Mouse (Mus musculus) cerebellum, postnatal 10 days (tissue): ENCODE measurements around the gene Armc9.

Experiments used
- DNase-seq, 2 experiments: peaks; one replicate each; pipeline ENCODE4 v3.0.0; 2021; ENCODE audit warnings: mixed read lengths in 2 of 2

The Armc9 gene

GRCm38 (mm10) chr1:86313772-86314125, 159.2 kb downstream of the Armc9 start:
- peak; percentile 52 to 55 for DNase-seq

GRCm38 (mm10) chr1:86320822-86321413, 166.3 kb downstream of the Armc9 start:
- no peak for DNase-seq
